Mouse (Mus musculus) kidney, embryonic 14.5 days (tissue): Measurements from ENCODE around the gene Cnp. TPM values are rescaled to one million over a fixed set of nuclear protein-coding genes. Genes with fewer than 3 reads are reported as not detected.
"Not testable (repeated sequence)": the region's sequence is repeated elsewhere in the genome, so short reads cannot be mapped to it uniquely, and the experiment has no call there.

Experiments
- ATAC-seq: fragments of 200-750 bp; cut with Nextera tagmentation; 2 replicates; pipeline ENCODE4 v1.8.0; 2017; ENCODE audit warnings: moderate number of reproducible peaks, mild to moderate bottlenecking, moderate TSS enrichment, moderate library complexity; ENCODE audit not compliant: low FRiP score, low TSS enrichment
- H3K27ac ChIP-seq: fragments of 300-500 bp; sonication (generic); 2 replicates; pipeline ENCODE4 v1.5.1; 2014; ENCODE audit warnings: low read depth, mild to moderate bottlenecking, low read length, moderate library complexity, mixed read lengths
- H3K27me3 ChIP-seq: fragments of 300-500 bp; sonication (generic); 2 replicates; pipeline ENCODE4 v1.6.1; 2014; ENCODE audit warnings: mild to moderate bottlenecking, low read length; ENCODE audit not compliant: control insufficient read depth, insufficient read depth
- H3K36me3 ChIP-seq: fragments of 300-500 bp; sonication (generic); 2 replicates; pipeline ENCODE4 v1.6.1; 2014; ENCODE audit warnings: low read length, mixed read lengths; ENCODE audit not compliant: control insufficient read depth, insufficient read depth
- H3K4me1 ChIP-seq: fragments of 300-500 bp; sonication (generic); 2 replicates; pipeline ENCODE4 v1.6.1; 2014; ENCODE audit warnings: low read length, mixed read lengths; ENCODE audit not compliant: control insufficient read depth, insufficient read depth
- H3K4me2 ChIP-seq: fragments of 300-500 bp; sonication (generic); replicated peaks from 2 replicates; pipeline ENCODE4 v1.6.1; 2014; ENCODE audit warnings: low read depth, mild to moderate bottlenecking, low read length
- H3K4me3 ChIP-seq: fragments of 300-500 bp; sonication (generic); 2 replicates; pipeline ENCODE4 v1.5.1; 2014; ENCODE audit warnings: mild to moderate bottlenecking, low read length
- H3K9ac ChIP-seq: fragments of 300-500 bp; sonication (generic); 2 replicates; pipeline ENCODE4 v1.6.1; 2014; ENCODE audit warnings: low read depth, mild to moderate bottlenecking, low read length, moderate library complexity
- H3K9me3 ChIP-seq: fragments of 300-500 bp; sonication (generic); 2 replicates; pipeline ENCODE4 v1.6.1; 2016; ENCODE audit warnings: low read length; ENCODE audit not compliant: control insufficient read depth
- WGBS: fragments of 180-500 bp; shearing (Covaris S2); extraction: QIAGEN DNeasy Blood & Tissue Kit; methylation state at CpG from one replicate; pipeline ENCODE4 v1.1.7; 2014; 5-methylcytosine and 5-hydroxymethylcytosine counted together
- polyA plus RNA-seq: library from polyadenylated mRNA; unstranded; fragments of >200 nt; fragmentation: Nextera tagmentation; extraction: Ambion mirVana; gene quantifications from 2 replicates; pipeline ENCODE4 v1.2.1, GENCODE M21; 2014

Cnp gene
- polyA plus RNA-seq, 1 experiment from 2014 or later = 25.0 TPM

DNA sequence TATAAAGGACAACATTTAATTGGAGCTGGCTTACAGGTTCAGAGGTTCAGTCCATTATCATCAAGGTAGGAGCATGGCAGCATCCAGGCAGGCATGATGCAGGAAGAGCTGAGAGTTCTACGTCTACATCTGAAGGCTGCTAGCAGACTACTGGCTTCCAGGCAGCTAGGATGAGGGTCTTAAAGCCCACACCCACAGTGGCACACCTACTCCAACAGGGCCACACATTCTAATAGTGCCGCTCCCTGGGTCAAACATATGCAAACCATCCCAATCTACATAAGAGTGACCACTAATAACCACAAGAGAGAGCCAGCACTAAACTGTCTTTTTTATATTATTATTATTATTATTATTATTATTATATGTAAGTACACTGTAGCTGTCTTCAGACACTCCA lies 40.3 kb upstream of the Cnp start:
- H3K36me3 ChIP-seq, H3K27ac ChIP-seq, H3K4me3 ChIP-seq, H3K27me3 ChIP-seq, ATAC-seq, H3K4me1 ChIP-seq, H3K9me3 ChIP-seq, H3K9ac ChIP-seq, H3K4me2 ChIP-seq: not testable (repeated sequence)
- 87% methylated on average over 2 of the region's 2 CpGs for WGBS

GRCm38 (mm10) chr11:100534821-100535220 lies 39.9 kb upstream of the Cnp start:
- not testable (repeated sequence) for ATAC-seq, H3K27ac ChIP-seq, H3K4me1 ChIP-seq, H3K4me2 ChIP-seq, H3K27me3 ChIP-seq, H3K9ac ChIP-seq, H3K9me3 ChIP-seq, H3K36me3 ChIP-seq, H3K4me3 ChIP-seq
- 89% methylated on average over 6 of the region's 6 CpGs for WGBS

DNA sequence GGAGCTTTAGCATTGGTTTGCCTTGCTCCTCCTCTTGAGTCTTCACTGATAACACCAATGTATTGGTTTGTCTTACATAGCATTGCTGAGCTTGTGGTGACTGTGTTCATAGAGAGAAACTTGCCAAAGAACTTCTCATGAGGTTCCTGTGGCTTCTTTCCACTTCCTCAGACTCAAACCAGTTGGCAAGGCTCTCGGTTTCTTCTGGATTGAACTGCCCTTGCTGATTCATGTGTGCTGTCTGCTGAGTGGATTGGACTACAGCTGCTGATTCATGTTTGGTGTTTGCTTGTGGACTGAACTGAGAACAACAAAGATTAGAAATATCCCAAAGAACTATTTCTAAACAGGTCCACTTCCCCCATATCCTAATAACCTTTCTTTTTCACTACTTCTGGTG lies 38.7 kb upstream of the Cnp start:
- 88% methylated on average over 1 of the region's 1 CpGs for WGBS
- Histone ChIP-seq H3K4me3 (no peak overlapping the region), H3K4me1 (0 out of 2 replicates have a peak, but pooled peaks cover 2% of the 10 kb centered on the region), H3K4me2 (no peak overlapping the region), H3K27me3 (no peaks in the 10 kb centered on the region), H3K27ac (no peak overlapping the region), H3K36me3 (no peaks in the 10 kb centered on the region), H3K9ac (no peak overlapping the region), H3K9me3 (no peaks in the 10 kb centered on the region; the same call in 1 of the 2 replicates)
- ATAC-seq = no peak

DNA sequence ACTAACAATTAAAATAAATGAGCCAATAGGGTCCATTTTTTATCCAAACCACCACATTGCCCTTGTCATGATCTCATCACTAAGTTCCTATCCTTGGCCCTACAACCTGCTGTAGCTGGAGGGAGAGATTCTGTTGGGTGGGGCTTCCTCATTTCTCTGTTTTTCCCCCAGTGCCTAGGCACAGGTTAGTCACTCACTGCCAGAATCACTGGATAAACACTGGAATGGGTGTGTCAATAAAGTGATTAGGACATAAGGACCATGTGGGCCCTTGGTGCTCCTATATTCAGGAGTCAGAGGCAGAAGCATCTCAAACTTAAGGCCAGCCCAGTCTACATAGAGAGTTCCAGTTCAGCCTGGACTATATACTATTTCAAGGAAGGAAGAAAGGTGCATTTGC lies 38.2 kb upstream of the Cnp start:
- Histone ChIP-seq H3K27ac (no peak overlapping the region), H3K36me3 (no peaks in the 10 kb centered on the region), H3K27me3 (no peaks in the 10 kb centered on the region), H3K4me1 (0 out of 2 replicates have a peak, but pooled peaks cover 3% of the 10 kb centered on the region), H3K4me2 (no peak overlapping the region), H3K9me3 (no peaks in the 10 kb centered on the region; the same call in 1 of the 2 replicates), H3K4me3 (no peak overlapping the region), H3K9ac (no peak overlapping the region)
- ATAC-seq = no peak

DNA sequence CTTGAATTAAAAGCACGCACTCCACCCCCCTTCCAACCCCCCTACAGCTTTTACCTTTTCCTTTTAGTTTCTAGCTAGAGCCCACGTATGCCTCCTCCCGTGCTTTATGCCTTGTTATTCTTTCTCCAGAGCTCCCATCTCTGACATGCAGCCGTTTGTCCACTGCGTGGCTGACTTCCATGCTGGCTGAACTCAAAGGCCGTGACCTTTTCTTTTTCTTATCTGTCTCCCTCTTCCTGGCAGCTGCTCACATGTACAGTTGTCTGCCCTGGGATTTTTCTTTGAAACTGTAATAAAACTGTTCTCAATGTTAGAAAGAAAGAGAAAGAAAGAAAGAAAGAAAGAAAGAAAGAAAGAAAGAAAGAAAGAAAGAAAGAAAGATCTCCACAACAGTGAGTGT lies 33.7 kb upstream of the Cnp start:
- Histone ChIP-seq H3K4me2 (no peak overlapping the region), H3K4me1 (0 out of 2 replicates have a peak, but pooled peaks cover 10% of the 10 kb centered on the region), H3K27ac (no peak overlapping the region), H3K4me3 (no peak overlapping the region), H3K36me3 (no peaks in the 10 kb centered on the region), H3K9ac (no peak overlapping the region), H3K27me3 (no peaks in the 10 kb centered on the region), H3K9me3 (no peaks in the 10 kb centered on the region)
- ATAC-seq = no peak
- 27% methylated on average over 6 of the region's 6 CpGs for WGBS

- Histone ChIP-seq H3K27ac (no peak overlapping the region), H3K9ac (no peak overlapping the region), H3K9me3 (no peaks in the 10 kb centered on the region), H3K27me3 (no peaks in the 10 kb centered on the region), H3K36me3 (no peaks in the 10 kb centered on the region), H3K4me1 (0 out of 2 replicates have a peak, but pooled peaks cover 13% of the 10 kb centered on the region), H3K4me3 (no peak overlapping the region), H3K4me2 (no peak overlapping the region)
- no peak for ATAC-seq
- 91% methylated on average over 2 of the region's 2 CpGs for WGBS
These were observed 33.1 kb upstream of the Cnp start for GRCm38 (mm10) chr11:100541577-100541976.

DNA sequence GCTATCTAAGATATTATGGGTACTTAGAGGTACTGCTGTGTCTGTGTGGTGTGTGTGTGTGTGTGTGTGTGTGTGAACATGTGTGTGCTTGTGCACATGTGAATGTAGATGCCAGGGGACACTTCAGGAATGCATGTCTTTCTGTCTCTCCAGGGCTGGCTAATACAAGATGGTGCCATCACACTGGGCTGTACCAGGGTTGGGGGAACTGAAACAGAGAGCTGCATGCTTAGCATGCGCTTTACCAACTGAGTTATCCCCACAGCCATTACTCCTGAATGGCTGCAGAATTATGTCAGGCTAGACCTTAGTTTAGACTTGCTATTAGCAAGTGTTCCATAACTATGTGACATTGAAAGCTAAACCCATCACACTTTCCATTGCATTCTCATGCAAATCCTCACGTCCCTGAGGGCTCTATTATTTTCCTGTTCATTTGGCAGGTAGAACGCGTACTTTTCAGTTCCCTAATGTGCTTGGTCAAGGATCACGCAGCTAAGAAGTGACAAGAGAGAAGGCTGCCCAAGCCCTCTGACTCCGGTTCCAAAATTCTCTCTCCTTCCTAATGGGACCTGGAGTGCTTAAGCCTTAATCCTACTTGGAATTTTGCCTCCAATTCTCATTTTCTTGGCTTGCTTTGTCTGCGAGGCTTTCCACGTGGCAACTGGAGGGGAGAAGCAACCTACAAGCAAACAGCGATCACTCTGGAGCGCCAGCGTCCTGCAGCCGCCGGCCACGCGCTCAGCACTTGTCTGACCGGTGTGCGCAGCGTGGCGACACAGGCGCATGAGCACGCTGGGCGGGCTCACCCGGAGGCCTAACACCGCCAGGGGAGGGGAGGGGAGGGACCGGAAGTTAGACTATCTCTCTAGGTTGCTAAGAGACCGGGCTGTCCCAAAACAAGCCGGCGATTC lies 29.6 kb upstream of the Cnp start, which contains the start of gene Ttc25:
TSS of gene Ttc25 (plus strand) at position 776 of the 914 bp plus-strand sequence.
- Histone ChIP-seq H3K4me2 (peak within 1 kb of the TSS; percentile 53), H3K27me3 (no peaks in the 10 kb centered on the region), H3K9ac (peak within 1 kb of the TSS; percentile 51), H3K36me3 (no peaks in the 10 kb centered on the region), H3K27ac (peak within 1 kb of the TSS; percentile 15; the same call in 1 of the 2 replicates), H3K4me3 (peak within 1 kb of the TSS; percentile 45), H3K4me1 (0 out of 2 replicates have a peak, but pooled peaks cover 13% of the 10 kb centered on the region), H3K9me3 (no peaks in the 10 kb centered on the region)
- 5% methylated on average over 28 of the region's 28 CpGs for WGBS
- ATAC-seq = peak; percentile 98

DNA sequence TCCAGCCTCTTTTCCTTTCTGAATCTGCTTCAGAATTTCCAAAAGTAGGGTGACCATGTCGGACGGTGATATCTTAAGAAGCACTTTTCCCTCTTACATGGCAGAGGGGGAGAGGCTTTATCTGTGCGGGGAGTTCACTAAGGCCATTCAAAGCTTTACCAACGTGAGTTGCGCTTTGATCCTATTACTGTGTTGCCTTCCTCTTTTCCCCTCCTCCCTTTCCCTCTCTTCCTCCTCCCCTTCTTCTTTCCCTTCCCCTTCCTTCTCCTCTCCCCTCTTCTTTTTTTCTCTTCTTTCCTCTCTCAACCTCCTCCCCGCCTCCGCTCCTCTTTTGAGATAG lies 29.0 kb upstream of the Cnp start:
- no peak for ATAC-seq
- H3K27me3 ChIP-seq = no peaks in the 10 kb centered on the region
- peak overlapping the region; percentile 51 for H3K9ac ChIP-seq
- H3K4me2 ChIP-seq = peak overlapping the region; percentile 53
- 0 out of 2 replicates have a peak, but pooled peaks cover 13% of the 10 kb centered on the region for H3K4me1 ChIP-seq
- peak overlapping the region; percentile 45 for H3K4me3 ChIP-seq
- 0 out of 2 replicates have a peak overlapping the region, but pooled peaks have one; percentile 11 for H3K27ac ChIP-seq
- WGBS = 29% methylated on average over 7 of the region's 7 CpGs
- no peaks in the 10 kb centered on the region for H3K36me3 ChIP-seq
- no peaks in the 10 kb centered on the region for H3K9me3 ChIP-seq

GRCm38 (mm10) chr11:100546955-100547354 lies 27.7 kb upstream of the Cnp start:
- H3K9me3 ChIP-seq = no peaks in the 10 kb centered on the region
- H3K27me3 ChIP-seq = no peaks in the 10 kb centered on the region
- H3K4me1 ChIP-seq = 0 out of 2 replicates have a peak, but pooled peaks cover 10% of the 10 kb centered on the region
- no peaks in the 10 kb centered on the region for H3K36me3 ChIP-seq
- 87% methylated on average over 6 of the region's 6 CpGs for WGBS
- ATAC-seq = no peak
- no peak overlapping the region for H3K4me3 ChIP-seq
- no peak overlapping the region for H3K4me2 ChIP-seq
- H3K27ac ChIP-seq = no peak overlapping the region
- no peak overlapping the region for H3K9ac ChIP-seq
